ENCODE assay signal across 9 mouse cellular contexts in the genomic region with DNA sequence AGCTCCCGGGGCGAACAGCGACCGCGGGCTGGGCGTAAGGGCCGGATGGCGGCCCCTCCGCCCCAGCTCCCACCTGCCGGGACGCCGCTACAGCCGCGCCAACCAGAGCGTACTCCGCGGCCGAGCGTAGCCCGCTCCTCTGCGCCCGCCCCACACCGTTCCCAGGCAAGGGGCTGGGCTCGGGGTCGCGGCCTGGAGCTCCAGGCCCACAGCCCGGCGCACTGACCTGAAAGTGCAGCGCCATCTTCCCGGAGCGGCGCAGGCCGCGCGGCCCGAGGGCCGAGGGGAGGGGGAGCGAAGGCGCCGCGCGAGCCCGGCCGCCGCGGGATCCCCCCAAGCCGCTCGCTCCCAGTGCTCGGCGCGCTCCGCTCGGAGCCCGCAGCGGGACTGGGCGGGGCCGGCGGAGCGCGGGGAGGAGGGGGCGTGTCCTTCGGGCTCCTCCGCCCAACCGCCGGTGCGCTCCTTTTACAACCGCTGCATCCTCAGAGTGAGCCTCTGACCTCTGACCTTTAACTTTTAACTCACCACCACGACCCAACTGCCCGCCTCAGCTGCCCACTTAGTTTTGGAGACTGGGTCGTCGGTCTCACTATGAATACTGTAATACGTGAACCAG. TPM values are rescaled to one million over a fixed set of nuclear protein-coding genes. Genes with fewer than 3 reads are reported as not detected.
DNase-seq lines count a peak whose midpoint lies in the region; ATAC-seq lines count a peak whose summit lies in the region.
"Had no signal": no experiment of that assay in that cellular context is flagged by ENCODE, and none has a peak within 500 bp of the region (broad histone marks: within the 10 kb centered on the region; RNA-seq: fewer than 3 reads in every experiment).

A gene (minus strand): TSS at position 371 of the 616 bp plus-strand sequence.

- H3K4me1 ChIP-seq in kidney, embryonic 14.5 days (ENCODE audit: control insufficient read depth, insufficient read depth, low read length): no peaks in the 10 kb centered on the region
- peaks cover 6% of the 10 kb centered on the region; the same call in 1 of the 2 replicates for H3K4me1 ChIP-seq in midbrain, embryonic 16.5 days (ENCODE audit: control insufficient read depth, insufficient read depth, low read length)
- H3K4me1 ChIP-seq in stomach, embryonic 15.5 days: 0 out of 2 replicates have a peak, but pooled peaks cover 3% of the 10 kb centered on the region

- peak within 1 kb of the TSS; percentile 57 for H3K4me3 ChIP-seq in kidney, embryonic 14.5 days (ENCODE audit: low read length)
- peak within 1 kb of the TSS; percentile 90 for H3K4me3 ChIP-seq in midbrain, embryonic 16.5 days (ENCODE audit: low read depth, low read length)
- H3K4me3 ChIP-seq in stomach, embryonic 15.5 days (replicated peaks): peak within 1 kb of the TSS; percentile 87

- 0 out of 2 replicates have a peak, but pooled peaks cover 2% of the 10 kb centered on the region for H3K9me3 ChIP-seq in kidney, embryonic 14.5 days (ENCODE audit: control insufficient read depth, low read length)
- no peaks in the 10 kb centered on the region for H3K9me3 ChIP-seq in midbrain, embryonic 16.5 days (replicated peaks; ENCODE audit: control insufficient read depth, low read length, poor library complexity, severe bottlenecking)
- no peaks in the 10 kb centered on the region for H3K9me3 ChIP-seq in stomach, embryonic 15.5 days

- peak within 1 kb of the TSS; percentile 67 for H3K4me2 ChIP-seq in kidney, embryonic 14.5 days (replicated peaks; ENCODE audit: low read depth, low read length)
- H3K4me2 ChIP-seq in midbrain, embryonic 16.5 days (ENCODE audit: low read length): peak within 1 kb of the TSS; percentile 62
- H3K4me2 ChIP-seq in stomach, embryonic 15.5 days: peak within 1 kb of the TSS; percentile 78

- peak; percentile 90 for ATAC-seq in kidney, embryonic 14.5 days (ENCODE audit: low FRiP score, low TSS enrichment)
- peak; percentile 90 for ATAC-seq in midbrain, embryonic 16.5 days
- ATAC-seq in stomach, embryonic 15.5 days (ENCODE audit: insufficient read depth, low FRiP score, low read depth): peak; percentile 82

- peak; percentile 11 to 13 for DNase-seq in heart, adult 18-20 months
- DNase-seq in heart, adult 9 months (ENCODE audit: low spot score in 2 of 2): no peak
- peak; percentile 85 for DNase-seq in embryo, embryonic 10.5 days (ENCODE audit: low spot score)
- peak; percentile 39 to 66 for DNase-seq in gastrocnemius, postnatal 4 days (ENCODE audit: low spot score in 2 of 2)
- DNase-seq in liver: peak; percentile 81

- peak within 1 kb of the TSS; percentile 72 for H3K9ac ChIP-seq in kidney, embryonic 14.5 days (ENCODE audit: low read depth, low read length)
- peak within 1 kb of the TSS; percentile 88 for H3K9ac ChIP-seq in midbrain, embryonic 16.5 days (ENCODE audit: low read depth, low read length)
- H3K9ac ChIP-seq in stomach, embryonic 15.5 days: peak within 1 kb of the TSS; percentile 62

- H3K27ac ChIP-seq in kidney, embryonic 14.5 days (ENCODE audit: low read depth, low read length): peak within 1 kb of the TSS; percentile 18; the same call in 1 of the 2 replicates
- peak within 1 kb of the TSS; percentile 87 for H3K27ac ChIP-seq in midbrain, embryonic 16.5 days (ENCODE audit: low read length)
- peak within 1 kb of the TSS; percentile 70 for H3K27ac ChIP-seq in stomach, embryonic 15.5 days

- no peaks in the 10 kb centered on the region for H3K27me3 ChIP-seq in kidney, embryonic 14.5 days (ENCODE audit: control insufficient read depth, insufficient read depth, low read length)
- no peaks in the 10 kb centered on the region for H3K27me3 ChIP-seq in midbrain, embryonic 16.5 days (ENCODE audit: control insufficient read depth, insufficient read depth, low read depth, low read length)
- H3K27me3 ChIP-seq in stomach, embryonic 15.5 days (replicated peaks): no peaks in the 10 kb centered on the region

- H3K36me3 ChIP-seq in kidney, embryonic 14.5 days (ENCODE audit: control insufficient read depth, insufficient read depth, low read length): no peaks in the 10 kb centered on the region
- no peaks in the 10 kb centered on the region for H3K36me3 ChIP-seq in midbrain, embryonic 16.5 days (ENCODE audit: control insufficient read depth, insufficient read depth, low read length)
- H3K36me3 ChIP-seq in stomach, embryonic 15.5 days: no peaks in the 10 kb centered on the region

- 2% methylated on average over 45 of the region's 72 CpGs for WGBS in kidney, embryonic 14.5 days
- WGBS in midbrain, embryonic 16.5 days: 2% methylated on average over 38 of the region's 72 CpGs
- WGBS in stomach, embryonic 15.5 days: 2% methylated on average over 51 of the region's 72 CpGs

RNA-seq across cellular contexts. Expression of the gene that starts here (rescaled TPM):
- under 1 TPM; 0.22 to 0.39 TPM for total RNA-seq in heart, adult 18-20 months (2021)
- 1 to 10 TPM; 5.0 to 5.6 TPM for total RNA-seq in gastrocnemius, postnatal 4 days (2021)
- 6.3 and 9.8 TPM in 2 replicates for polyA plus RNA-seq in kidney, embryonic 14.5 days (2014; fragmentation: Nextera tagmentation; extraction: Ambion mirVana)
- 7.0 and 7.2 TPM in 2 replicates for polyA plus RNA-seq in midbrain, embryonic 16.5 days (2015; fragmentation: Nextera tagmentation; extraction: Ambion mirVana)
- 3.9 TPM in 2 replicates for polyA plus RNA-seq in stomach, embryonic 15.5 days (2015; fragmentation: Nextera tagmentation; extraction: Ambion mirVana)
- total RNA-seq: neutrophil, adult 5-6 weeks had no signal

Comparison
In these comparisons a context has a peak if more than half of its experiments do, and no peak if none do; other contexts are left out.
1. RNA of the gene that starts here (total RNA-seq): 5.0 to 5.6 TPM in gastrocnemius, postnatal 4 days; 0.22 to 0.39 TPM in heart, adult 18-20 months; every median in the first group is over 4 times any median in the second.
2. Peak in DNase-seq in heart, adult 18-20 months; RNA of the gene not detected or under 1 TPM.
3. DNase-seq: peak in embryo, embryonic 10.5 days (single experiment), gastrocnemius, postnatal 4 days (2 of 2) and liver (single experiment); none in heart, adult 9 months (0 of 2).
4. H3K27ac ChIP-seq: peak in every context shown above with its lines; median percentile 87 in midbrain, embryonic 16.5 days; 70 in stomach, embryonic 15.5 days; 18 in kidney, embryonic 14.5 days.
5. Peak in every context shown above with its lines, with median percentiles within 50 percentile points of each other: ATAC-seq, H3K4me2 ChIP-seq, H3K4me3 ChIP-seq and H3K9ac ChIP-seq.